Mouse (Mus musculus): ENCODE measurements around the gene Klhl36. TPM values are rescaled to one million over a fixed set of nuclear protein-coding genes. Genes with fewer than 3 reads are reported as not detected.
"Not testable (repeated sequence)": the region's sequence is repeated elsewhere in the genome, so short reads cannot be mapped to it uniquely, and the experiment has no call there.

Klhl36 gene
- total RNA-seq, 2 experiments from 2014 or later = 1.2 to 1.3 TPM

- DNase-seq (ENCODE audit: low spot score) = no peak
These were observed 26.8 kb upstream of the Klhl36 start for GRCm38 (mm10) chr8:119835270-119835669.

GRCm38 (mm10) chr8:119836831-119837230 is 25.2 kb upstream of the Klhl36 start:
- no peak for DNase-seq (ENCODE audit: low spot score)

GRCm38 (mm10) chr8:119837553-119838071 is 24.5 kb upstream of the Klhl36 start:
- no peak for DNase-seq (ENCODE audit: low spot score)

- no peak for DNase-seq (ENCODE audit: low spot score)
These were observed 23.7 kb upstream of the Klhl36 start for GRCm38 (mm10) chr8:119838100-119838982.

GRCm38 (mm10) chr8:119838983-119839340 is 23.1 kb upstream of the Klhl36 start:
- no peak for DNase-seq (ENCODE audit: low spot score)

GRCm38 (mm10) chr8:119839419-119840021 is 22.5 kb upstream of the Klhl36 start:
- no peak for DNase-seq (ENCODE audit: low spot score)

GRCm38 (mm10) chr8:119840275-119840808 is 21.7 kb upstream of the Klhl36 start, which contains the start of gene Cotl1:
TSS of gene Cotl1 (minus strand) at chr8:119840544.
- DNase-seq (ENCODE audit: low spot score) = peak; percentile 96

GRCm38 (mm10) chr8:119840905-119841411 is 21.1 kb upstream of the Klhl36 start:
- DNase-seq (ENCODE audit: low spot score) = no peak

GRCm38 (mm10) chr8:119843444-119843843 is 18.6 kb upstream of the Klhl36 start:
- DNase-seq (ENCODE audit: low spot score) = peak; percentile 82

- DNase-seq (ENCODE audit: low spot score) = no peak
These were observed 17.5 kb upstream of the Klhl36 start for GRCm38 (mm10) chr8:119844577-119844976.

GRCm38 (mm10) chr8:119845741-119846140 is 16.3 kb upstream of the Klhl36 start:
- DNase-seq (ENCODE audit: low spot score) = not testable (repeated sequence)

GRCm38 (mm10) chr8:119847232-119847922 is 14.7 kb upstream of the Klhl36 start:
- DNase-seq (ENCODE audit: low spot score) = no peak

- no peak for DNase-seq (ENCODE audit: low spot score)
These were observed 8.5 kb upstream of the Klhl36 start for GRCm38 (mm10) chr8:119853521-119853920.

GRCm38 (mm10) chr8:119854035-119854434 is 8.0 kb upstream of the Klhl36 start:
- DNase-seq (ENCODE audit: low spot score) = no peak

- peak; percentile 77 for DNase-seq (ENCODE audit: low spot score)
These were observed 6.4 kb upstream of the Klhl36 start for GRCm38 (mm10) chr8:119855656-119856055.

GRCm38 (mm10) chr8:119857767-119858166 is 4.3 kb upstream of the Klhl36 start:
- no peak for DNase-seq (ENCODE audit: low spot score)

GRCm38 (mm10) chr8:119862390-119862734 is 296 bp downstream of the Klhl36 start:
- DNase-seq (ENCODE audit: low spot score) = no peak

- DNase-seq (ENCODE audit: low spot score) = no peak
These were observed 683 bp downstream of the Klhl36 start for GRCm38 (mm10) chr8:119862749-119863148.

GRCm38 (mm10) chr8:119869616-119870015 is 7.5 kb downstream of the Klhl36 start:
- DNase-seq (ENCODE audit: low spot score) = no peak

- DNase-seq (ENCODE audit: low spot score) = no peak
These were observed 11.1 kb downstream of the Klhl36 start for GRCm38 (mm10) chr8:119873181-119873580.

- DNase-seq (ENCODE audit: low spot score) = no peak
These were observed 19.2 kb downstream of the Klhl36 start for GRCm38 (mm10) chr8:119881301-119881700.

GRCm38 (mm10) chr8:119881917-119882316 is 19.9 kb downstream of the Klhl36 start:
- DNase-seq (ENCODE audit: low spot score) = no peak

Data from gastrocnemius, adult 18-20 months (tissue).